Mouse (Mus musculus): ENCODE results near the gene Cabp7.

- TF ChIP-seq JUND (conservative IDR thresholded peaks at IDR 0.05; ENCODE audit: low read depth, low read length) (no peak), KAT2A (IDR thresholded peaks at IDR 0.05; ENCODE audit: insufficient replicate concordance, low read length) (no peak), ZKSCAN1 (IDR thresholded peaks at IDR 0.05; ENCODE audit: borderline replicate concordance, low read depth, low read length) (no peak), CTCF (conservative IDR thresholded peaks at IDR 0.05 in 1 of 2, IDR thresholded peaks at IDR 0.05 in 1 of 2; ENCODE audit: low read depth in 2 of 2, low read length in 2 of 2) (no peak)
Observed at GRCm38 (mm10) chr11:4687027-4687426, 59.6 kb downstream of the Cabp7 start.
